Mouse (Mus musculus) layer of hippocampus, postnatal 14 days (tissue): ENCODE measurements around the gene Itm2b. TPM values are rescaled to one million over a fixed set of nuclear protein-coding genes. Genes with fewer than 3 reads are reported as not detected.

Experiments used
- DNase-seq, 2 experiments: peaks; one replicate each; pipeline ENCODE4 v3.0.0; 2021 to 2022; ENCODE audit warnings: low spot score in 2 of 2, mixed read lengths in 1 of 2
- total RNA-seq, 2 experiments: library from RNA; stranded (reverse); gene quantifications; 2 replicates each; pipeline ENCODE4 v1.2.3; 2021

Itm2b gene
- total RNA-seq, 2 experiments from 2014 or later: 920 to 943 TPM

DNA sequence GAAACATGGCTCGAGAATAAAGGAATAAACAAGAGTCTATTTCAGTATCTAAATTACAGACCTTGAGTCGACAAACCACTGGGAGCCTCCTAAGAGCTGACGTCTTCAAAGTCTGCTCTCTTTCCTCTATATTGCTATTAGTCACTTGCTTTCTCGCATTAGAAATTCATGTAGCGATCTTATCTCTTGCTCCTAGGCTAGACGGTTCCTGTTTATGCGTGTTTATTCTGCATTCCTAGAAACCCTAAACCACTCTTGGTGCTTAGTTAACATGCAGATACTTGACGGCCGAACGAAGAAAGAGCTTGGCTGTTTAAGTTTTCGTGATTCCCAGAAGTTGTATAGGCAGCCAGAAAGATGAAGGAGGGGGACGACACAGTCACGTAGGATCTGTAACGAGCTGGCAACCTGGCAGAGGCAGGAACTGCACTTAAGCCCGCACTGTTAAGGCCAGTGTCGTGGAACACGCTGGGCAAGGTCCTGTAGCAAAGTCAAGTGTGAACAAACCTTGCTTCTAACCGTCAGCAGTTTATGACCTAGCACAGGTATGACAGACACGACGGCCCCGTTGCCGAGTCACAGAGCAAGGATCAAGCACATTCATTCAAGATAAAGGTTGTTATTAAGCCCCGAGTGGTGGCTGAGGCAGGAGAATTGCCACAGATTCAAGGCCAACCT lies 14.3 kb downstream of the Itm2b start:
- DNase-seq: no peak

DNA sequence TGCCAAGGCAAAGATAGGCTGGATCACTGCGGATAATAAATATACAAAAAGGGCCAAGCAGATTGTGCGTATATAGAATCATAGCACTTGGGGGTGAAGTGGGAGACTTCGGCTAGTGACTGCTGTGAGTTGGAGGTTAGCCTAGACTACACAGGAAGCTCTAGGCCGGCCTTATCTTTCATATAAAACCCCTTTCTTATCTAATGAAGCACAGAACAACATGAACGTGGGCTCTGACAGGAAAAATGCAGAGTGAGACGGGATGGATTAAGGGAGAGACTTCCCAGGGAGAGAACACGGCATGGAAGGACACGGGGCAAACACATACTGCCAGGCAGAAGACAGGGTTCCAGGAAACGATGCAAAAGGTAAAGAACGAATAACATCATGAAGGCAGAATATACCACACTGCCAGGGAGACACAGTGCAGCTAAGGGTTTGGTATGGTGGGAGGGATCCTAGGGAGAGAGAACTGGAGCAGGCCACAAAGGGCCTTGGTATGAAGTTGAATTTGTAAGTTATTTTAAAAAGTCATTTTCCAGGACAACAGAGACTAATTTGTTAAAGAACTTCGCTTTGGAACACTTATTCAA lies 14.9 kb downstream of the Itm2b start:
- DNase-seq: no peak

DNA sequence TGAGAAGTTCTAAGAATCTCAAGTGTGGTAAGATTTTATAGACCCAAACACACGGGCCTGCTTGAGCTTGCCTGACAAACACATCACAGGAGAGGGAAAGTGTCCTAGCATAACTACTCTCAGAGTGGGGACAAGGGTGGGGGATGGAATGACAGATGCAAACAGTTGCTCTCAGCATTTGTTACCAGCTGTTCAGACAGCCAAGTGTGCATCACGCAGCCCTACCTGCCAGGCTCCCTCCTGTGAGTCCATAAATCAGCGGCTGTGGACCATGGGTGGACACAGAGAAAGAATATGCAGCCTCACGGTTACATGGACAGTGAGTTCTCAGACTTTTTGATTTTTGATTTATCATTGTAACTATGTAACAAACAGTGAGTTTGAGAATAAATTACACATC lies 15.5 kb downstream of the Itm2b start:
- no peak for DNase-seq

DNA sequence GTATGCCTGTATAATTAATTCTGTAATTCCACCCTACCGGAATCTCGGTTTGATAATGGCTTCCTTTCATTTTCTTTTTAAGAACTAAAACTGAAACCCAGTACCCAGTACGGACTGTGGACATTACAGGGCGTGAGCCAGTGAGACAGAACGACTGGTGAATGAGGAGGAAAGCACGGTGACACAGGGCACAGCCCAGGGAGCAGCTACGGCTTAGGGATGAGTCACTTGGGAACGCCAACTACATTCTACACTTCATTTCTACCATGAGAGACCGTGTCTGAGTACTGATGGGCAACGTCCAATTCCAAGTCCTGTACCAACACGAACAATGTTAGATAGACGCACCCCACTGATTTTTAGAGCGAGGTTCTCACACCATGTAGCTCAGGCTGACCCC lies 16.1 kb downstream of the Itm2b start:
- DNase-seq: no peak

DNA sequence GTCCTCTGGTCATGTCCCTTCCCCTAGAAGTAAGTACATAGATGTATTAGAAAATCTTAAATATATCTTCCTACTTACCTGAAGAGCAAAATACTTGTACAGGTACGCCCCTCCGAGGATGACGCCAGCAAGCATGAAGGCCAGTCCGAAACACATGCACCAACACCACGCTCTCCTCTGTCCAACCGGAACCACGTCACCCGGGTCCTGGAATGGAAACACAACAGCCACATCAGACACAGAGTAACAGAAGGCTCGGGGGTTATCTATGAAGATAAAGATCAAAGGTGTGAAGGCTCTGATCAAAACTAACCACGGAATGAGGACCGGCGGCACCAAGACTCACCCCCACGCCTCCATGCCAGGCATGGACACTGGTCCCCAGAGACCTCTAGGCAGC lies 16.9 kb downstream of the Itm2b start:
- DNase-seq: no peak

DNA sequence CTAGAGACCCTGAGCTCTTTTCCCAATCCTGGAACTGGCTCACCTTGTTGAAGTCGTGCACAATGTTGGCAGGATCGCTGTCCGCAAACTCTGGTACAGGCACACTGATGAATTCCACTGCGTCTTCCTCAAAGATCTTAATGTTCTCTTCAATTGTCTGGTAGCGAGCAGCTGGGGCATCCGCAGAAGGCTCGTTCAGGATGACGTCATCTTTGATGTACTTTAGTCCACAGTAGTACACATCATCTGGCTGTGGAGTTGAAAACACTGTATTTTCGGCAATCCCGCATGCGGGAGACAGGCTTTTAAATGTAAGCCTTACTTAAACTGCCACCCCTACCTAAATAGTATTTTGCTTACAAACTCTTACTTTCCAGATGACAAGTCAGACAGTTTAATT lies 18.8 kb downstream of the Itm2b start:
- DNase-seq: no peak

DNA sequence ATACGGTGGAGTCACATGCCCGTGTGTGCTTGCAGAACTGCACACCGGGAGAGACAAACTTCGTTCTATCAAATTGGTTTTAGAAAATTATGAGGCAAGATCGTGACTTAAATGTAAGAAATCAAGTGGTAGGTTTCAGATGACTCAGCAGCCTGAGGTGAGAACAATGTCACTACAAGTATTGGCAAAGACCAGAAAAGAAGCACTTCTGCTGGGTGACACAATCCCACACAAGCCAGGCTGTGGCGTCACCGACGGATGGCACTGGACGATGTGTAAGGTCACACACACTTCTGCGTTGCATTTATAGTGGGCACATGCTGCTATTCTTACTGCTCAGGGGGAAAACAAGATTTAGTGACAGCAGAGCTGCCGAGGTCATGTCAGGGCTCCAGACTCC lies 21.3 kb downstream of the Itm2b start:
- no peak for DNase-seq

DNA sequence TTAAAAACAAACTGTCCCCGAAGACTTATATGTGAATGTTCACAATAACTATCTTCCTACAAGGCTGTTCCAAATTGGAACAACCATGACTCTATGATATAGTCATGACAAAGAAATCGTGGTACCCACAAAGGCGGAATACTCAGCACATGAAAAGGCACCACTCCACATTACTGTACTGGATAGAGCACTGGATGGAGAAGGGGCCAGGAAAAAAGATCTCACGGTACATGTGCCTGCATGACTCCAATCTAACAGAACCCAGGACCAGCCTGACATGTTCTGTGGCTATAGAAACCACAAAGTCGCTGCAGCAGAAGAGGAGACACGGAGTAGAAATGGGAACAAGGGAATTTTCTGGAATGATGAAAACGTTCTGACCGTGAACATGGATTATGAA lies 30.4 kb downstream of the Itm2b start:
- no peak for DNase-seq

DNA sequence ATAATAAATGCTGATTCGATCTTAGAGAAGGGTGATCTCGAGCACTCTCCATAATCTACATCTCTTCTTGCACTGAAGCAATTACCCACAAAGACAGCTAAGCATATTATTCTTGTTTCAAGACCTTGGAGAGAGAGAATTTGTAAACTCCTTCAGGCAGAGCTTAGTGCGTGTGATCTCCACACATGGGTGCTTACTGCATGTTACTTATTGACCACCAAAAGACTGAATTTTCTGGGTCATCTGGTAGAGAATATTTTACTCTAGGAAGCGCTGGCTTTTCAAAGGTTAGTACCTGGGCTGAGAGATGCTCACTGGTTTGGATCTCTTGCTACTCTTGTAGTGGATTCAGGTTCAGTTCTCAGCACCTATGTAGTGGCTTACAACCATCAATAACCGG lies 34.0 kb downstream of the Itm2b start:
- no peak for DNase-seq

DNA sequence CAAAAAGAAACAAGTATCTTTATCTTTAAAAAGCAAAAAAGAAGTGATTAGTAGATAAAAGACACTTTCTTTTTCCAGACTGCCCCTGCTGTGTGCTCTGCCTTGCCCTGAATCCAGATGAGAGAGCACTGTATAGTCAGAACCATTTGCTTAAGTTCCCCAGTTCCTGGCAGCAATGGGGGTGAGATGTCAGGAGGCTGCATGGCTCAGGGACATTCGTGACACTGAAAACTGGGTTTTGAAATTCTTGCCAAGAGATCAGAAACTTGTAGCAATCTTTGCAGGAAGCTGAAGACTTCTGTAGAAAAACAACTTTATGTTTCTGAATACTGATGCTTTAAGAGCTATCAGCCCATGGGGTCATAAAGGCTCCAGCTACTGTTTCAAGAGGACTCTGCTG lies 35.1 kb downstream of the Itm2b start:
- no peak for DNase-seq

DNA sequence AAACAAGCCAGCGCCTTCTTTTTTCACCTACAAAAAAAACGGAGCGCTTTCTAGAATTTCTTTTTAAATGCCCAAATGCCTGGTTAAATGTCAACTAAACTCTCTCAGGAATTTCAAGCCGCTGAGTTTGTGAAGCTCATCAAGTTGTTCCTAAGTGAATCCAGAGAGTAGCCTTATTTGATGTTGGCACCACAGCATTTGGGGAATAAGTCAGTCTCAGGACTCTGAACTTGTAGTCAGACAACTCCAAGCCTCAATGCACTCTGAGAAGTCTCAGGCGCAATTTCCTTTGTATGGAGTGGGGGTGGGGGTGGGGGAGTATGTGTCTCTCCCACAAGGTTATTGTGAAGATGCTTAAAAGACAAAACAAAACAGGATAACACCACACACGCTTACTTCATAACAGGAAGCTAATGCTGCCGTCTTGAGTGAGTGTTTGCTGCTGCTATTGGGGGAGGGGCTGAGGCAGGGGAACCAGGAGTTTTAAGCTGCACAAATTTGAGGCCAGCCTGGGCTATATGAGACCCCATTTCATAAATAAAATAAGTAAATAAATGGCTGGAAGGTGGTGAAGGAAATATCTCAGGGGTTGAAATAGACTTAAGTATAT lies 35.9 kb downstream of the Itm2b start:
- no peak for DNase-seq

DNA sequence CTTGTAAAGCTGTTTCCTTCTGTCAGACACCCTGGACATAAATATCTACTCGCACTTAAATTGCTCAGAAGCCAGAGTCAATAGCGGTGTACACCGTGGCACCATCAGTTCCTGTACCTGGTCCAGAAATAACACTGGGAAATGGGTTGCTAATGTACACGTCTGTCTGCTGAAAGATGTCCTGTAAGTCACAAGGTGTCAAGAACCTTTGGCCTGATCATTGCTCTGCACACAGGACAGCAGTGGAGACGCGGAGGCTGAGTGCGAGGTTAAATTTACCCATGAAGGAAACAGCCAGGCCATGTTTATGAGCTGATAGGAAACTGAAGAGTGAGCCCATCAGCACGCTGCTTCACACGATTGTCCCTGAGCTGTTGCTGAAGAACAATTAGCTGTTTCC lies 37.8 kb downstream of the Itm2b start:
- DNase-seq: no peak

DNA sequence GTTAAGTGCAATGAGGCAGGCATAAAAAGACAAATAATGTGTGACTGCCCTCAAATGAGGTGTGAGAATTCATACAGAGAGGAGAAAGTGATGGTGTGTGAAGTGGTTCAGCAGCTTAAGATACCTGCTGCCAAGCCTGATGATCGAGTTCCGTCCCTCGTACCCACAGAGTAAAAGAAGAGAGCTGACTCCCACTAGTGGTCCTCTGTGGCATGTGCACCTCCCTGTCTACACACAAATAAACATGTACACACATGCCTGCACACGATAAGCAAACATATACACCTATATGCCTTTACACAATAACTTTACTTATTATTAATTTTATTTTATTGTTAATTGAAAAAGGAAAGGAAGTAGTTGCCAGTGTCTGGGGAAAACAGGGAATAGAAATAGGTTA lies 39.5 kb downstream of the Itm2b start:
- DNase-seq: no peak

DNA sequence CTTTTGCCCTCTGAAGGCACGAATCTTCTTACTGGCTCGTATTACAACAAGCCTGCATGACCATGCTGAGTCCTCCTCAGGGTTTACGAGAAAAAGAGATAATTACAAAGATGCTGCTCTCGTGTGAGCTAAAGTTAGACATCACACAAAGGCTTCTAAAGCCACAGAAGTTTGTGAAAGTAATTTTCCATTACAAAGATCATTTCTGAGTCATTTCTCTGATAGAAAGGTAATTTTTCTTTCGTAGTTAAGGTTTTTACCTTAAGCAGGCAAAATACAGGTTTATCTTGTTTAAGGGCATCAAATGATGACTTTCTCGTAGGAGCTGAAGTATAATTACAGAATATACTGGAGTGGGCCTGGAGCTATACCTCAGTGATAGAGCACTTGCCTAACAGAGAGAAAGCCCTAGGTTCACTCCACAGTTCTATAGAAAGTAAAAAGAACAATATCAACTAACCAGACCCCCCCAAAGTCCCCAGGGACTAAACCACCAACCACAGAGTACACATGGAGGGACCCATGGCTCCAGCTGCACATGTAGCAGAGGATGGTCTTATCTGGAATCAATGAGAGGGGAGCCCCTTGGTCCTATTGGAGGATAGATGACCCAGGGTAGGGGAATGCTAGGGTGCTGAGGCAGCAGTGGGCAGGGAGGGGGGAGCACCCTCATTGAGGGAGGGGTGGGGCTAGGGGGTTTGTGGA lies 44.9 kb downstream of the Itm2b start:
- DNase-seq: no peak

DNA sequence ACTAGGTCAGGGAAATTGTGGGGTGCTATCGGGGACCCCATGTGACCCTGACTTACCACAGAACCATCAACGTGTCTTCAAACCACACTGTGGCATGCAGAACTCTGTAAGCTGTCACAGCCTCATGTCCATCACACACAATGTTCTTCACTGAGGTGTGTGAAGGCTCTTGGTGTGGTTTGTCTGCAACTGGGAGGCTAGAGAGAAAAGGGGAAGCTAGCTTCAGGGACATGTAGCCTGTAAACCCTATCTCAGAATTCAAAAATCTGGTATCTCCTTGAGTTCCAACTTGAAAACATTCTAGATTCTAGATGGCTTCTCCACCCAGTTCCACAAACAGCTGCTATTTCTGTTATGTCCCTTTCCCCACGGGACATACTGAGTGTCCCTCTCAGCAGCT lies 45.5 kb downstream of the Itm2b start:
- no peak for DNase-seq

DNA sequence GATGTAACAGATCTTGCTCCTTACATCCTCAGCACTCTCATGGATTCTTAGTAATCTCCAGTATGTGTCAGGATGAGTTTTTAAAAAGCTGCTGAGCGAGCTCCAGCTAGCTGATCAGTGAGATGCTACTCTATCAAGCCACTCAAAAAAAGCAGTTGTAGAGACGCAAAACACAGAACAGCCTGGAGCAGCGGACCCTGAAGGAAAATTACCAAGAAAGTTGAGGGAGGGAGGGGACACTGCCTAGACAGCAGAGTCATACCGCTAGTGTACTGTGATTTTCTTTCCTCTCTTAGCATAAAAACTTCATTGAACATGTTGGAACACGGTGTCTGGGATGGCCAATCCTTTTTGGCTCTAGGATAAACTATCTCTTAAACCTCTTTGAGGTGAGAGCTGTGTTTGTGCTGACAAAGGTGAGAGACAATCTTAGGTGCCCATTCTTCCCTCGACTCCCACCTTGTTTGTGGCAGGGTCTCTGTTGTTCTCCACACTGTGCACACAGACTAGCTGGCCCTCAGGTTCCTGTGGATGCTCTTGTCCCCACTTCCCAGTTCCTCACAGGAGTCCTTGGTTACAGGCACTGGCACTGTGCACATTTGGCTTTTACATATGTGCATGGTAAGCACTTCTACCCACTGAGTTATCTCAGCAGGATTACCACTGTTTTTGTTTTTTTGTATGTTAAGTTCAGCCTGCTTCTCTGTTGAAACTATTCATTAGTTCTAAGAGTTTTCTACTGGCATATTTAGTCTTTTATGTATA lies 48.6 kb downstream of the Itm2b start:
- no peak for DNase-seq

DNA sequence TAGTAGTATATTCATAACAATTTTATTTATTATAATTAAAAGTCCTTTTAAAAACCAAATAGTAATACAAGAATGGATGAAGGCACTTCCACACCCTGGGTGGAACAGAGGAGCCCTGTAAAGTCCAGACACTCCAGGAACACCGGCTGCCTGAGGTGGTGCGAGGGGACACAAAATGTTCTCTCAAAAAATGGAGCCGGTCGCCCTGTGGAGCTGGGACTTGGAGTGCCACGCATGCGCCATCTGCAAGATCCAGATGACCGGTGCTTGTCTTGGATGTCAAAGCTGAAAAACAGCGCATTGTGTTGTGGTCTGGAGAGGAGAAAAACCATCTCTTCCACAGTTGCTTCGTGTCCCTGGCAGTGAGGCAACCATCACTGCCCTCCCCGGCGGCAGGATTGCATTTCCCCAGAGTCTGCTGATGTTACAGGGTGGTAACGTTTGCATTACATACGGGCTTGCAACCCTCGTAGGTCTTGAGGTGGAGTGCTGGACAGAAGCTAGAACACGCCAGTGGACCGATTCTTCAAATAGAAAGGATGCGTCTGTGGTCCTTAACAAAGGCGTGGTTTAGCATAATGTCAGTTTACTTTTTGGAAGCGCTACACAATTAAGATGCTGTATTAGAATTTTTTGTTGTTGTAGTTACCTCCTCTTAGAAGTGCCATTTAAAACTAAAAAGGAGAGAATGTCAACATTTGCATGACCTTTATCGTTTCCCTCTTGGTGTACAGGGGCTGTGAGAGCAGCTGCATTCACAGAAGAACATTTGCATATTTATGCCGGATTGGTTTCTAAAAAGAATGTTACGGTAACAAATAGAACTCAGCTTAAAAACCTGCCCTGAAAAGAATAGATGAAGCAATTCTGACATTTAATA lies 49.9 kb downstream of the Itm2b start:
- DNase-seq: peak in 1 of 2 experiments; percentile 21

DNA sequence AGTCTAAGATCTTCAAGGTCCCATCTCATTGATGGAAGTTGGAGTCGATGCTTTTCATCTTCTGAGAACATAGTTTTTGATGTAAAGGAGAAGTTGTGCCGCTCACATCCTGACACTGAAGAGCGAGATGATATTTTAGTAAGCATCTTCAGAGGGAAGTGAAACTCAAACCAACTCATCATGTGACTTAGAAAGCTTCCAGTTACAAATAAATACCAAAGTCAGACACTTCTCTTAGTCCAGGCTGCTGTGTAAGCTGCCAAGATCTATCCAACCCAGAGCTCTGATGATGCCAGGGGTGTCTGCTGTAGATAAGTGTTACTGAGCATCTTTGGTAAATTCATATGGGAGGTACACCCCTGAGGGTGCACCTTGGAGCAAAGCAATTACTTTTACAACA lies 51.2 kb downstream of the Itm2b start:
- DNase-seq: no peak

DNA sequence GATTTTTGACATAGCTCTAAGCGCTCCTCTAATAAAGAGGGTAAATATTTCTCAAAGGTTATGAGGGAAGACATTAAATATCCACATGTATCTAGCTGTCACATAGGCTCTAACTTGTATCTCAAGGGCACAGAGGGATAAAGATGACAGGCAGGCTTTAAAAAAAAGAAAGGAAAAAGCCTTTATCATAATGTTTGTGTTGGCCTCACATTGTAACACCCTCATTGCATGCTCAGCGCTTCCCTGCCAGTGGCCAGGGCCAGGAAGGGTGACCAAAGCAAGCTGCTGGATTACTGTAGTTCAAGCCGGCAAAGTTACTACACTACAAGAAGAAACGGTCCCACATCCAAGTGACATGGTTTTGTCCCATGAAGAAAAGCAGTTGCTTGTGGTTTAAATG lies 53.7 kb downstream of the Itm2b start:
- no peak for DNase-seq

DNA sequence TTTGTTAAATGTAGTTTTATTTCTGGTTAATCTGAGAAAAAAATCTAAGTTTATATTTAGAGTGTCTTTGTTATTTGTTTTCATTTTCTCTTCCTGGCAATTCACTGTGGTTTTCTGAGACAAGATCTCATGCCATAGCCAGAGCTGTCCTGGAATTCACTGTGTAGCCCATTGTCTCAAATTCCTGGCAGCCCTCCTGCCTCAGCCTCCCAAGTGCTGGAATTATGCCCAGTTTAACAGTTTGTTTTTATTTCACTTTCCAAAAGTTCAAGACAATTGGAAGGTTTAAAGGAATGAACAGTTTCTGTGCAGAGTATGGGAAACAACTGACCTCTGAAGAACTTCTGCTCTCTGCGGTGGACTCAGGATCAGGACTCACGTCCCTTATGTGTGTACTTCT lies 55.2 kb downstream of the Itm2b start:
- no peak for DNase-seq

DNA sequence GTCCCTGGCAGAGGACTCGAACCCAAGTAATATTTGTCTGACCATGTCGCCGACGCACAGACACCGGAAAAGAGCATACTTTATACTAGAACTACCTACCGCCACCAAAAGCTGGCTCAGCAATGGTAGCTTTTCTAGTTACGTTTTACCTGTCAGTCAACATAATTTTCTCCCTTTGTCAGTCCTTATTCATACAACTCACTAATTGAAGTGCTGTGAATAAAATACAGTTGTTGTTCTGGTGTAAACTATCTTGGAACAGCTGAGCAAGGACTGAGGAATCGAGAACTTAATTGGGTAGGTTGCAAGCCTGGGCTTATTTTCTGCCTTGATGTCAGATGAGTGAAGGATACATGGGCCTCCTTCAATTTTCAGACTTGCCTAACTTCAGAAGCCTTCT lies 58.6 kb downstream of the Itm2b start:
- DNase-seq: no peak
